Mouse (Mus musculus): ENCODE data around the gene Bcl6b. TPM values are rescaled to one million over a fixed set of nuclear protein-coding genes. Genes with fewer than 3 reads are reported as not detected.

Bcl6b gene
- total RNA-seq, 2 experiments from 2014 or later: 1.7 to 3.5 TPM

DNA sequence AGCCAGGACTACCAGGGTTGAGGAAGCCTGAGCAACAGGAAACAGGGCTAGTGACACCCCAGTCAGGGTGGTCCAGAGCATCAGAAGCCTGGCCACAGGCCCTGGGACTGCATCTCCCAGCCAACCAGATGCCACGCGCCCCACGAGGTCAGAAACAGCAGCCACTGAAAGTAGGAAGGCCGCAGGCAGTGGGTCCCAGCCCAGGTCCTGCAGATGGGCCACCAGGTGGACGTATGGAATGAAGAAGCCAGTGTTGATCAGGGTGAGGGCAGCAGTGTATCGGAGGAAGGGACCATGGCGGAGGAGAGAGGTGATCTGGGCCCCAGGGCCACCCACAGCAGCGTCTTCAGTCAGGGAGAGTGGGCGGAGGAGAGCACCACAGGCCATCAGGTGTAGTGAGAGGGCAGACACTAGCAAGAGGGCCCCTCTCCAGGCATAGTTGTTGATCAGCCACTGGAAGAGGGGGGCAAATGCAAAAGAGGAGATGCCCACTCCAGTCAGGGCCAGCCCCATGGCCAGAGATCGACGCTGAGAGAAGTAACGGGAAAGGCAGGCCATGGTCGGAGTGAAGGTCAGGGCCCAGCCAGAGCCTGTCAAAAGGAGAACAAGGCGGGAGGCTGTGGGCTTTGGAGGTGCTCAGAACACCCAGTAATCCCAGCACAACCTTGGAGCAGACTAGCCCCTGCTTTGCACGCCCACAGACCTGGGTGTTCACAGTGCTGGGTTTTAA is 10.7 kb downstream of the Bcl6b start:
- H3K4me3 ChIP-seq: peak overlapping the region; percentile 76
- TF ChIP-seq CTCF (IDR thresholded peaks at IDR 0.05): no peak
- no peak for DNase-seq (ENCODE audit: extremely low spot score in 1 of 2, low spot score in 2 of 2)
- intact Hi-C loops (cut with DNase I): no loop called here
- H3K27ac ChIP-seq: no peak overlapping the region

DNA sequence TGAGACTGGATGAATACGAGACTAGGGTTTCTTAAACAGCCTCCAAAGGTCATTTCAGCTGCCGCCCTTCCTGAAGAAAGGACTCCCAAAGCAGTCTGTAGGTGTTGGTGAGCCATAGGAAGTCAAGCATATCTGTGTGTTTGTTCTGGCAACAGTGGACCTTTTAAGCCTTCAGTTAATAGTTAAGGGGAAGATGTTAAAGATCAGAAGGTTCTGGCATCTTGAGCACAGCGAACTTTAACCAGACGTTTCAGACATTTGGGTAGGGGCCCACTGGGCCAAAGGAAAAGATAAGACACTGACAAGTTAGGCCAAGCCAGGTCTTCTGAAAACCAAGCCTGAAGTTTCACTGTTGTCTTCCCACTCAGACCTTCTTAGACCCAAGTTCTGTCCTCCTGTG is 11.6 kb downstream of the Bcl6b start:
- intact Hi-C loops (cut with DNase I): no loop called here
- TF ChIP-seq CTCF (IDR thresholded peaks at IDR 0.05): no peak
- no peak for DNase-seq (ENCODE audit: extremely low spot score in 1 of 2, low spot score in 2 of 2)

DNA sequence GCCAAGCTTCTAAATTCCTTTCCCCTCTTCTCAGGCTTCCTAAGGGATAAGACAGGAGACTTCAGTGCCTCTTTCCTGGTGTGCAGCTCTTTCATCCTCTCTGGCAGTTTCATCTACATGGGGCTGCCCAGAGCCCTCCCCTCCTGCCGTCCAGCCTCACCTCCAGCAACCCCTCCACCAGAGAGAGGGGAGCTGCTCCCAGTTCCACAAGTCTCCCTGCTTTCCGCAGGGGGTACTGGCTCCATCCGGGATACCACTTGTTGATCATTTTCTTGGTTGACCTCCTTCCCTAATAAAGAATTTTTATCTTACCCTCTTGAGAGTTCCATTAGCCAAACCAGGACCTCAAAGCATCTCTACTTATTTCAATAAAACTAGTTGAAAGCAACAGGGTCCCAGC is 13.5 kb downstream of the Bcl6b start:
- no peak for TF ChIP-seq CTCF (IDR thresholded peaks at IDR 0.05)
- H3K4me3 ChIP-seq: no peak overlapping the region
- intact Hi-C loops (cut with DNase I): no loop called here

More for the DNA sequence above, 11.6 kb downstream of the Bcl6b start:
- Histone ChIP-seq H3K4me3 (no peak overlapping the region), H3K27ac (no peak overlapping the region)

GRCm38 (mm10) chr11:70215301-70215700 is 14.3 kb downstream of the Bcl6b start:
- Histone ChIP-seq H3K27ac (no peak overlapping the region), H3K4me3 (no peak overlapping the region; the same call in 1 of the 2 replicates)
- no peak for DNase-seq (ENCODE audit: extremely low spot score in 1 of 2, low spot score in 2 of 2)
- intact Hi-C loops (cut with DNase I): no loop called here
- no peak for TF ChIP-seq CTCF (IDR thresholded peaks at IDR 0.05)

More for the DNA sequence above, 13.5 kb downstream of the Bcl6b start:
- DNase-seq (ENCODE audit: extremely low spot score in 1 of 2, low spot score in 2 of 2): no peak
- H3K27ac ChIP-seq: no peak overlapping the region

- peak overlapping the region; percentile 40 for H3K4me3 ChIP-seq
Measured at GRCm38 (mm10) chr11:70214856-70215209, 14.8 kb downstream of the Bcl6b start.

DNA sequence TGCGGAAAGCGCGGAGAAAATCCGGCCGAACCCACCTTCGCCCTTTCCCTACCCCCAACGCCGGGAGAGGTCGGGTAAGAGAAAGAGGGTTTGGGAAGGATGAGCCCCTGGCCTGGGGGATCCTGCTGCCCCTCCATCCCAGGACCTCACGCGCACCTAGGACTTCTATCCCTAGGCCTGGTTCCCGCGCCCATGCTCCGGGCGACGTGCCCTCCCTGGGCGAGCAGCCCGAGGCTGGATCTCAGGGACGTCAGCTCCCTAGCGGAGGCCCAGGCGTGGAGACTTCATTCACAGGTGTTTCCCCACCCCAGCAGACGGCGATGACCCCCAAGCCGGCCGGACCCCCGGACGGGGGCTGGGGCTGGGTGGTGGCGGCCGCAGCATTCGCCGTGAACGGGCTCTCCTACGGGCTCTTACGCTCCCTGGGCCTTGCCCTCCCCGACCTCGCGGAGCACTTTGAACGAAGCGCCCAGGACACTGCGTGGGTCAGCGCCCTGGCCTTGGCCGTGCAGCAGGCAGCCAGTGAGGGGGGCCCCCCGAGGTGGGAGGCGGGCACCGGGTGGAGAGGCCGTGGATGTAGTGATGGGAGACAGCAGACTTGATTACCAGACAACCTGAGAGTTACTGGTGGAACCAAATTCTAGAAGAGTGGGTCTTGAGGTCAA is 15.3 kb downstream of the Bcl6b start:
- intact Hi-C loops (cut with DNase I): no loop called here
- Histone ChIP-seq H3K27ac (peak overlapping the region; percentile 84), H3K4me3 (peak overlapping the region; percentile 40)
- TF ChIP-seq CTCF (IDR thresholded peaks at IDR 0.05): no peak
- peak in 1 of 2 experiments; percentile 19 for DNase-seq (ENCODE audit: extremely low spot score in 1 of 2, low spot score in 2 of 2)

More at GRCm38 (mm10) chr11:70214856-70215209, 14.8 kb downstream of the Bcl6b start:
- H3K27ac ChIP-seq: no peak overlapping the region; the same call in none of the 2 replicates
- DNase-seq (ENCODE audit: extremely low spot score in 1 of 2, low spot score in 2 of 2): peak in 1 of 2 experiments; percentile 18
- intact Hi-C loops (cut with DNase I): no loop called here
- no peak for TF ChIP-seq CTCF (IDR thresholded peaks at IDR 0.05)

DNA sequence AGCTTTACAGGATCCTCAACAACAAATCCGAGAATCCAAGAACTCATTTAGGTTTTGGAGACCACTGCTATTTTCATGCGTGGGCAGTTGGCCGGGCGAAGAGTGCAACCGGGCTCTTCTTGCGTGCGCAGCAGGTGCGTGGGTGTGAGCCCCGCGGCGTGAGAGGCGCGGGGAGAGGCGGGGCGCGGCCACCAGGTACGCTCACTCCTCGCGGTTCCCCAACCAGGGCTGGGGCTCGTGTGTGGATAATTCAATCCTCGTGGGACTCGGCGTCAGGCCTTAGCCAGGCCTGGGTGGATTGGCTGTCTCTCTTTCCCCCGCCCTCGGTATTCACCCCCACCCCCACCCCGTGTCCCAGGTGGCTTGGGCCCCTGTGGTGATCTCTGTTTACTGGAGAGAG is 15.9 kb downstream of the Bcl6b start:
- DNase-seq (ENCODE audit: extremely low spot score in 1 of 2, low spot score in 2 of 2): peak in 1 of 2 experiments; percentile 53
- intact Hi-C loops (cut with DNase I): loop anchor here (1.0 to 2.0 kb wide), 3 partner anchors 139 to 279 kb away; partner anchors contain the start of genes Asgr1 and Ybx2
- peak overlapping the region; percentile 40 for H3K4me3 ChIP-seq
- TF ChIP-seq CTCF (IDR thresholded peaks at IDR 0.05): no peak
- peak overlapping the region; percentile 84 for H3K27ac ChIP-seq

GRCm38 (mm10) chr11:70212896-70213295 is 16.7 kb downstream of the Bcl6b start:
- Histone ChIP-seq H3K27ac (0 out of 2 replicates have a peak overlapping the region, but pooled peaks have one; percentile 6), H3K4me3 (no peak overlapping the region)
- peak; percentile 74 for TF ChIP-seq CTCF (IDR thresholded peaks at IDR 0.05)
- DNase-seq (ENCODE audit: extremely low spot score in 1 of 2, low spot score in 2 of 2): peak in 1 of 2 experiments; percentile 66
- intact Hi-C loops (cut with DNase I): loop anchor here (1.0 to 2.0 kb wide), 3 partner anchors 139 to 278 kb away; partner anchors contain the start of genes Asgr1 and Ybx2

DNA sequence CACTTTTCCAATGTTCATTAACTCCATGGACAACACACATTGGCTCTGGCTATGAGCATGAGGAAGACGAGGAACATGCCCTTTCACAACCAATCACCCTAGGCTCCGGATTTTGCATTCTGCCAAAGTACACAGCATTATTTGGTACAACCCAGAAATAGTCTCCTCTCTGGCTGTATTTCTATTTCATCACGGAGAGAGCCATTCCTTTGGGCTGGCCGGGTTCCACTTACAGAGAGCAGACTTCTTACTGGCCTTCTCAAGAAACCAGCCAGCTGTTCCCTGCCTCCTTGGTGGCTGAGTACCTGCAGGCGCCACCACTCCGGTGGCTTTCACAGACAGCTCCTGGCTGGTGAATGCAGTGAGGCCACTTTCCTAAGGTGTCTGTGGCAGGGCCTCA is 17.2 kb downstream of the Bcl6b start, which contains the start of gene Slc16a11:
Gene Slc16a11 (plus strand): TSS at position 330 of the 400 bp plus-strand sequence.
- intact Hi-C loops (cut with DNase I): loop anchor here (2.0 kb wide), 2 partner anchors 158 to 278 kb away; partner anchors contain the start of genes Asgr1 and Ybx2
- peak within 1 kb of the TSS; percentile 84 for H3K27ac ChIP-seq
- TF ChIP-seq CTCF (IDR thresholded peaks at IDR 0.05): no peak

GRCm38 (mm10) chr11:70211972-70212371 is 17.6 kb downstream of the Bcl6b start:
- Histone ChIP-seq H3K4me3 (no peak overlapping the region), H3K27ac (no peak overlapping the region)
- DNase-seq (ENCODE audit: extremely low spot score in 1 of 2, low spot score in 2 of 2): no peak
- no peak for TF ChIP-seq CTCF (IDR thresholded peaks at IDR 0.05)
- intact Hi-C loops (cut with DNase I): loop anchor here (2.0 kb wide), 2 partner anchors 157 to 277 kb away; partner anchors contain the start of genes Asgr1 and Ybx2

More for the DNA sequence above, 17.2 kb downstream of the Bcl6b start, which contains the start of gene Slc16a11:
- DNase-seq (ENCODE audit: extremely low spot score in 1 of 2, low spot score in 2 of 2): no peak
- peak within 1 kb of the TSS; percentile 40 for H3K4me3 ChIP-seq

GRCm38 (mm10) chr11:70210681-70211080 is 18.9 kb downstream of the Bcl6b start:
- Histone ChIP-seq H3K27ac (no peak overlapping the region), H3K4me3 (no peak overlapping the region)
- no peak for DNase-seq (ENCODE audit: extremely low spot score in 1 of 2, low spot score in 2 of 2)
- TF ChIP-seq CTCF (IDR thresholded peaks at IDR 0.05): no peak
- intact Hi-C loops (cut with DNase I): no loop called here

Measured in left cerebral cortex, adult 2 months (tissue).